Mouse (Mus musculus): ENCODE data around the gene Rhog. TPM values are rescaled to one million over a fixed set of nuclear protein-coding genes. Genes with fewer than 3 reads are reported as not detected.
"Not testable (repeated sequence)": the region's sequence is repeated elsewhere in the genome, so short reads cannot be mapped to it uniquely, and the experiment has no call there.

Rhog gene
- polyA plus RNA-seq, 2 experiments: 31.4 to 53.4 TPM

DNA sequence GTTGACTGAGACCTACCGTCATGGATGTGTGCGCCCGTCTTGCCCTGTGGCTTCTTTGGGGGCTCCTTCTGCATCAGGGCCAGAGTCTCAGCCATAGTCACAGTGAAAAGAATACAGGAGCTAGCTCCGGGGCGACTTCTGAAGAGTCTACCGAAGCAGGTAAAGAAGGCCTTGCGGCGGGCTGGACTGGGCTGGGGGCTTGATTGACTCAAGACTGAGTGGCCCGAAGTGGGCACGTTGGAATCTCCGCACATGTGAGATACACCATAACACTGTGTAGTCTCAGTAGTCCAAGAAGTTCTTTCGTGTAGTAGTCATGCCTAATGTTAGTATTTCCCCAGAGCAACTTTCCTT lies 12.5 kb upstream of the Rhog start:
- 5% methylated on average over 12 of the region's 12 CpGs for WGBS (ENCODE audit: insufficient replicate concordance)
- Histone ChIP-seq H3K9ac (replicated peaks) (peak overlapping the region; percentile 95), H3K9me3 (ENCODE audit: control insufficient read depth, low read length) (no peaks in the 10 kb centered on the region), H3K36me3 (replicated peaks; ENCODE audit: control insufficient read depth, insufficient read depth, low read depth) (no peaks in the 10 kb centered on the region), H3K4me1 (replicated peaks; ENCODE audit: control insufficient read depth in 2 of 2, insufficient read depth in 2 of 2, low read length in 1 of 2) (peaks cover 33 to 43% of the 10 kb centered on the region in 2 experiments), H3K27ac (no peak overlapping the region), H3K4me3 (ENCODE audit: insufficient read depth in 1 of 2, low read depth in 2 of 2, low read length in 2 of 2) (peak overlapping the region; percentile 74 to 96), H3K4me2 (ENCODE audit: low read depth) (peak overlapping the region; percentile 82), H3K27me3 (ENCODE audit: control insufficient read depth, insufficient read depth, low read length) (no peaks in the 10 kb centered on the region)
- DNase-seq (ENCODE audit: low read depth in 3 of 3, low spot score in 3 of 3): no peak
- no peak for ATAC-seq (ENCODE audit: insufficient read depth)
- TF ChIP-seq CTCF (IDR thresholded peaks at IDR 0.05; ENCODE audit: low read depth) (no peak), EP300 (IDR thresholded peaks at IDR 0.05; ENCODE audit: low read depth) (no peak)

DNA sequence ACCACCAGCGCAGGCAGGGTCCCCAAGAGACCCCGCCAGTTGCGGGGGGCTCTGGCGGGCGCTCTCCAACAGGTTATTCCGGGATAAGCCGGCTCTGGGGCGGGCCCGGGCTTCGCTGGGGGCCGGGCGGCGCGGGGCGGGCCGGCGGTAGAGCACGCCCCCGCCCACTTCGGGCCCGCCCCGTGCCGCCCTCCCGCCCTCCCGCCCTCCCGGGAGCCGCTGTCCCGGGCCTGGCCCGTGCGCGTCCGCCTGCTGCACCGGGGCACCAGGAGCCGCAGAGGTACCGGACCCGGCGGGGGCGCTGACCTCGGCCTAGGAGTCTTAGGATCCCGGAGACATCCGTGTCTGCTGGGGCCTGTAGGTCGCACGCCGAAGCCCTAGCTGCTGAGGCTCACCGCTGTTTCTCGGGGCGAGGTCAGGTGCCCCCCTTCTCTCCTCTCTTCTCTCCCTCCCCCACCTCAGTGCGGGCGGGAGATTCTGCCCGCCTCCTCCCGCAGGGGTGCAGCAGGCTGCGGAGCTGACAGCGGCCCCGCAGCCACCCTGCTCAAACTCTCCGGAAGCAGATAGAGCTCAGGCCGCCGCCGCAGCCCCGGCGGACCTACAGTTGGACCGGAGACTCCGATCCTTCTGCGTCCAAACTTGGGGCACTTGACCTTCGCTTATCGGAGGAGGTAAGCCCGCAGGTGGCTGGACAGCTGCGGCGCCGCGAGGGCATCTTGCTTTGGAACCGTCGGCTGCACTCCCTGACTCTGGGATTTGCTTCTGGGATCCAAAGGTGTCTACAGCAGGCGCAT lies 11.9 kb upstream of the Rhog start, which contains the start of gene Stim1:
Stim1 (plus strand) TSS at position 206 of the 794 bp plus-strand sequence.
- Histone ChIP-seq H3K9me3 (ENCODE audit: control insufficient read depth, low read length) (no peaks in the 10 kb centered on the region), H3K27me3 (ENCODE audit: control insufficient read depth, insufficient read depth, low read length) (no peaks in the 10 kb centered on the region), H3K4me3 (ENCODE audit: insufficient read depth in 1 of 2, low read depth in 2 of 2, low read length in 2 of 2) (peak within 1 kb of the TSS; percentile 90 to 96), H3K9ac (replicated peaks) (peak within 1 kb of the TSS; percentile 95), H3K36me3 (replicated peaks; ENCODE audit: control insufficient read depth, insufficient read depth, low read depth) (no peaks in the 10 kb centered on the region), H3K4me2 (ENCODE audit: low read depth) (peak within 1 kb of the TSS; percentile 82), H3K4me1 (replicated peaks; ENCODE audit: control insufficient read depth in 2 of 2, insufficient read depth in 2 of 2, low read length in 1 of 2) (peaks cover 33 to 43% of the 10 kb centered on the region in 2 experiments), H3K27ac (peak within 1 kb of the TSS; percentile 91)
- peak; percentile 93 for ATAC-seq (ENCODE audit: insufficient read depth)
- DNase-seq (ENCODE audit: low read depth in 3 of 3, low spot score in 3 of 3): peak; percentile 62 to 68 (median 63)
- TF ChIP-seq EP300 (IDR thresholded peaks at IDR 0.05; ENCODE audit: low read depth): no peak
- no peak for TF ChIP-seq CTCF (IDR thresholded peaks at IDR 0.05; ENCODE audit: low read depth)
- under 1% methylated on average over 73 of the region's 73 CpGs for WGBS (ENCODE audit: insufficient replicate concordance)

DNA sequence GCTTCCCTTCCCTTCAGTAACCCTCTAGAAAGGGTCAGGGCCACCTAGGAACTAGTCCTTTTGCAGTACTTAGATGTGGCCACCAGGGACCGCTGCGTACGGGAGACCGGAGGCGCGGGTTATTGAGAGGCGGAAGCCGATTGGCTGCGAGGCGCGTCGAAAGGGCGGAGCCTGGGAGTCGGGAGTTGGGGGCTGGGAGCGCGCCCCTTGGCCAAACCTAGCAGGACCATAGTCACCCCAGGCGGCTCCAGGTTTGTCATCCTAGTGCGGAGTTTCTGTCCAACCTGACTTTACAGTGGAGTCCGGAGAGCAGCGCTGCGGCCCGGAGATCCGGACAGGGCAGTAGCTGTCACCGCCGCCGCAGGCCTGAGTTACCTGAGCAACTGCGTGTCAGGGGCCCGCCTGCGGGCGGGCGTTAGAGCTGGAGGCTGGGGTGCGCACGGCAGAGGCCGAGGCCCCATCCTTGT lies 11.3 kb upstream of the Rhog start:
- peak overlapping the region; percentile 91 for H3K27ac ChIP-seq
- H3K36me3 ChIP-seq (replicated peaks; ENCODE audit: control insufficient read depth, insufficient read depth, low read depth): no peaks in the 10 kb centered on the region
- H3K4me2 ChIP-seq (ENCODE audit: low read depth): peak overlapping the region; percentile 82
- H3K4me3 ChIP-seq (ENCODE audit: insufficient read depth in 1 of 2, low read depth in 2 of 2, low read length in 2 of 2): peak overlapping the region; percentile 90 to 96
- H3K9me3 ChIP-seq (ENCODE audit: control insufficient read depth, low read length): no peaks in the 10 kb centered on the region
- H3K27me3 ChIP-seq (ENCODE audit: control insufficient read depth, insufficient read depth, low read length): no peaks in the 10 kb centered on the region
- DNase-seq (ENCODE audit: low read depth in 3 of 3, low spot score in 3 of 3) (peak; percentile 86 to 88 (median 86)), ATAC-seq (ENCODE audit: insufficient read depth) (peak; percentile 85)
- H3K9ac ChIP-seq (replicated peaks): peak overlapping the region; percentile 95
- no peak for TF ChIP-seq EP300 (IDR thresholded peaks at IDR 0.05; ENCODE audit: low read depth)
- peak; percentile 97 for TF ChIP-seq CTCF (IDR thresholded peaks at IDR 0.05; ENCODE audit: low read depth)
- H3K4me1 ChIP-seq (replicated peaks; ENCODE audit: control insufficient read depth in 2 of 2, insufficient read depth in 2 of 2, low read length in 1 of 2): peaks cover 33 to 37% of the 10 kb centered on the region in 2 experiments
- under 1% methylated on average over 34 of the region's 34 CpGs for WGBS (ENCODE audit: insufficient replicate concordance)

DNA sequence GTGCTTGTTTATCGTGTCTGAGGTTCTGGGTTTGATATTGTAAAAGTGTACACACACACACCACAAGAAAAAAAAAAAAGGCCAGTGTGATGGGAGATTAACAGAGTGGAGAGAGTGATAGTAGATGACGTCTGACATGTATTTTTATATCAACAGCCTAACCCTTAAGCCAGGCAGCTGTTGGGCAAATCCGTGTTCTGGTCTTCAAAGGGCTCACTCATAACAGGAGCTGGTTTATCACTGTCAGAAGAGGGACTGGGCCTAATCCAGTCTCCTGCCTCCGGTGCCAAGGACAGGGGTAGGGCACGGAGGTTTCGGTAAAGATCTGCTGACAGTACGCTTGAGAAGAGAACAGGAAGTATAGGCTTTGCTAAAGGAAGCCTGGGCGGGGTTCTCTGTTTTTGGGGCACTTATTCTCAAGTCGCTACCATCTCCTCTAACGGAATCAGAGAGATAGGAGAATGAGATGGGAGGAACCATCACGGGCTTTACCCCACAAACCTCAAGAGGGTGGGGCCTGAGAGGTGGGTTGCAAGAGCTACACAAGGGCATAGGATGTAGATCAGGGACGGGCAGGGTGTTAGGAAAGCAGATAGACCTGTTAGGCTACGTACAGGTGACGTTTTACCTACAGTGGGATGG lies 10.7 kb upstream of the Rhog start:
- no peaks in the 10 kb centered on the region for H3K9me3 ChIP-seq (ENCODE audit: control insufficient read depth, low read length)
- WGBS (ENCODE audit: insufficient replicate concordance): 6% methylated on average over 14 of the region's 14 CpGs
- peak overlapping the region; percentile 91 for H3K27ac ChIP-seq
- peak overlapping the region; percentile 82 for H3K4me2 ChIP-seq (ENCODE audit: low read depth)
- peaks cover 30 to 33% of the 10 kb centered on the region in 2 experiments for H3K4me1 ChIP-seq (replicated peaks; ENCODE audit: control insufficient read depth in 2 of 2, insufficient read depth in 2 of 2, low read length in 1 of 2)
- H3K27me3 ChIP-seq (ENCODE audit: control insufficient read depth, insufficient read depth, low read length): no peaks in the 10 kb centered on the region
- peak overlapping the region; percentile 95 for H3K9ac ChIP-seq (replicated peaks)
- ATAC-seq (ENCODE audit: insufficient read depth) (peak; percentile 15), DNase-seq (ENCODE audit: low read depth in 3 of 3, low spot score in 3 of 3) (peak in 2 of 3 experiments; percentile 48 to 63)
- peak; percentile 61 for TF ChIP-seq EP300 (IDR thresholded peaks at IDR 0.05; ENCODE audit: low read depth)
- no peak for TF ChIP-seq CTCF (IDR thresholded peaks at IDR 0.05; ENCODE audit: low read depth)
- H3K4me3 ChIP-seq (ENCODE audit: insufficient read depth in 1 of 2, low read depth in 2 of 2, low read length in 2 of 2): peak overlapping the region; percentile 55 to 96
- H3K36me3 ChIP-seq (replicated peaks; ENCODE audit: control insufficient read depth, insufficient read depth, low read depth): no peaks in the 10 kb centered on the region

DNA sequence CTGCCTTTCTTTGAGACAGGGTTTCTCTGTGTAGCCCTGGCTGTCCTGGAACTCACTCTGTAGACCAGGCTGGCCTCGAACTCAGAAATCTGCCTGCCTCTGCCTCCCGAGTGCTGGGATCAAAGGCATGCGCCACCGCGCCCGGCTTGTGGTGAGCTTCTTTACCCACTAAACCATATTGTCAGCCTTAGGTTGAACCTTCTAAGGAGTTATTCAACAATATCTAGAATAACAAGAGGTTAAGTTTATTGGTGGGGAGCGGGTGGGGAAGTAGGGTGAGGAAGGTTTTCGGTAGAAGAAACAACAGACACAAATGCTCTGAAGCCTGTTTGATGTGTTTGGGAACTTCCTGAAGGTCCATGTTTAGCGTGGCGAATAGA lies 10.2 kb upstream of the Rhog start:
- H3K4me3 ChIP-seq (ENCODE audit: insufficient read depth in 1 of 2, low read depth in 2 of 2, low read length in 2 of 2): peak overlapping the region in 1 of 2 experiments; percentile 96; a peak in 2 of 4 replicates
- 51% methylated on average over 10 of the region's 10 CpGs for WGBS (ENCODE audit: insufficient replicate concordance)
- H3K27me3 ChIP-seq (ENCODE audit: control insufficient read depth, insufficient read depth, low read length); ATAC-seq (ENCODE audit: insufficient read depth); H3K9me3 ChIP-seq (ENCODE audit: control insufficient read depth, low read length); H3K36me3 ChIP-seq (replicated peaks; ENCODE audit: control insufficient read depth, insufficient read depth, low read depth); DNase-seq (ENCODE audit: low read depth in 3 of 3, low spot score in 3 of 3): not testable (repeated sequence)
- peak overlapping the region; percentile 91 for H3K27ac ChIP-seq
- peak overlapping the region; percentile 82 for H3K4me2 ChIP-seq (ENCODE audit: low read depth)
- peaks cover 30 to 32% of the 10 kb centered on the region in 2 experiments for H3K4me1 ChIP-seq (replicated peaks; ENCODE audit: control insufficient read depth in 2 of 2, insufficient read depth in 2 of 2, low read length in 1 of 2)
- peak overlapping the region; percentile 95 for H3K9ac ChIP-seq (replicated peaks)
